Mouse (Mus musculus) urinary bladder, adult 2 months (tissue): ENCODE results near the gene Gm6793. TPM values are rescaled to one million over a fixed set of nuclear protein-coding genes. Genes with fewer than 3 reads are reported as not detected.

ENCODE experiments used
- DNase-seq: peaks from one replicate; pipeline ENCODE4 v3.0.0; 2022; ENCODE audit warnings: low spot score
- polyA plus RNA-seq: library from polyadenylated mRNA; depleted of rRNA; stranded (reverse); fragments of >200 nt; gene quantifications from 2 replicates; pipeline ENCODE4 v1.2.3, GENCODE M21; 2012; rRNA removed

Gm6793 gene
- polyA plus RNA-seq = 0.19 TPM in 1 of 2 replicates, not detected in the other

DNA sequence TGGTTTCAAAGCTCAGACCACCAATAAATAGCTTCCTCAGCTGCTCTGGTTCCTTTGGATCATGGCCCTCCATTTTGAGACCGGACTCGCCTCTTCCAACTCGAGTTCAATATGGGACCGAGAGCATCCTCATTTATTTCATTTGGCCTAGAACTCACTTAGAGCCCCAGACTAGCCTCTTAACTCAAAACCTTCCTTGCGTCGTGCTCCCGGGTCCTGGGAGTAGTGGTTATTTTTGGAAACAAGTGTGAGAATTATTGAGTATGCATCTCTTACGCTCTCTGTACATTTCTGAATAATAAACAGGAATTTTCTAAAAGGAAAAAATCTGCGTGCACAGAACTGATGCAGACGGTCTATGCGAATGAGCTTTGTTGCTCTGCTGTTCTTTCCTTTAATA, at the start of gene Gm6793:
Gene Gm6793 (minus strand): TSS at position 101 of the 400 bp plus-strand sequence.
- DNase-seq = no peak

- DNase-seq = no peak
Measured at GRCm38 (mm10) chr8:112061372-112061771, 46.5 kb upstream of the Gm6793 start.

GRCm38 (mm10) chr8:112054456-112054855, 39.6 kb upstream of the Gm6793 start:
- no peak for DNase-seq

- DNase-seq = no peak
Measured at GRCm38 (mm10) chr8:112051537-112051936, 36.7 kb upstream of the Gm6793 start.

DNA sequence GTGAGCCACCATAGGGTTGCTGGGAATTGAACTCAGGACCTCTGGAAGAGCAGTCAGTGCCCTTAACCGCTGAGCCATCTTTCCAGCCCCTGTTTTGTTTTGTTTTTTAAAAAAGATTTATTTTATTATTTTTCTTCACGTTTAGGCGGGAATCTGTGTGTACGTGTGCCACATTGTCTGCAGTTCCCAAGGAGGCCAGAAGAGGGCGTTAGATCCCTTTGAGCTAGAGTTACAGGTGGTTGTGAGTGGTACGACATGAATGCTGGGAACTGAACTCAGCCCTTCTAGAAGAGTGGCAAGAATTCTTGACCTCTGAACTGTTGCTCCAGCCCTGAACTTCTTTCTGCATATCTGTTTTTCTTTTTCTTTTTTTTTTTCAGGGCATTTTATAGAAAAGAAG, 35.1 kb upstream of the Gm6793 start:
- DNase-seq = no peak

DNA sequence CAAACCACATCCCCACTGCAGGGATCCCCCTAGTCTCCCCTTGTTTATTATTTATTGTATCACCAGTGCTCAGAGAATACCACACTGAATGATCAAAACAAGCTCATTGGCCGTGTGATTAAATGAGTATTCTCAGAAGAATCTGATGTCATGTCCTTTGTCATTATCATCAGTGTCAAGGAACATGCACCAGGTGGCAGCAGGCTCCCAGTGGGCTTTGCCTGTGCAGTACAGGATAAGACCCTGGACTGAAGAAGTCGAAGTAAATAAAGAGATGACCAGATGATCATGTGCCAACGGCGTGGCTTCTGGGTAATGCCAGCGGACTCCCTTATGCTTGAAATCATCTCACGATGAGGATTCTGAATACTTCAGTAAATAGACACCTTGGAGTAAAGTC, 33.5 kb upstream of the Gm6793 start:
- DNase-seq = no peak

DNA sequence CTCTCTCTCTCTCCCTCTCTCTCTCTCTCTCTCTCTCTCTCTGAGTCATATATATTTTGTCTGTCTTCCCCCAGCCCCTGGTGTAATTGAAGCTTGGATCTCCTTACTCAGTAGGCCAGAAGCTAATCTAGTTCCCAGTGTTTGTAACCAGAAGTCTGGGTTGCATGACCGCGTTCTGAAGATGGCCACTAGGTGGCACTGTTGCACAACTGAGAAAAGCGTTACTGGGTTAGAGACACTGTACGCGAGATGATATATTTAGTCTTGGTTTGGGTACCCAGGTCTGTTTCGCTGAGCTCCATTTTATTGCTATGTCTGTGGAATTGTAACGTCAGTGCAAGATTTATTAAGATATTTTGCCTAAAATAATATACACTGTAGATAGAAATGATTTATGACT, 31.1 kb upstream of the Gm6793 start:
- peak; percentile 46 for DNase-seq

GRCm38 (mm10) chr8:112045182-112045581, 30.3 kb upstream of the Gm6793 start:
- DNase-seq = no peak

DNA sequence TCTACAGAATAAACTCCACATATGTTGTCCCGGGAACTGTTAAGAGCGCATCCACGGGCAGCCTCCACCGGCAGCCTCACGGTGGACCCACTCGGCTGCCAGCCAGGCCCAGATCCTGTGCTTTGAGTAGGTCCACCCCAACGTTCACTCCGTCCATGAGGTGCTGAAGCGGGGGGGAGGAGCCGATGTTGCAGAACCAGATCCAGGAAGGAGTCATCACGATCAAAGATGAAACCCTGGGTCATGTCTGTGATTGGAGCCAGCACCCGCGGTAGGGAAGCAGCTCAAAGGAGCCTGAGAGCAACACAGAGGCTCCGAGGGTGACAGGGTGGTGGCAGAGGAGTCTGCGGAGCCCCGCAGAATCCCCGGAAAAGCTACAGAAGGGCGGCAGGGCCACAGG, 22.7 kb upstream of the Gm6793 start:
- DNase-seq = no peak

- no peak for DNase-seq
Measured at GRCm38 (mm10) chr8:112034603-112035002, 19.8 kb upstream of the Gm6793 start.

DNA sequence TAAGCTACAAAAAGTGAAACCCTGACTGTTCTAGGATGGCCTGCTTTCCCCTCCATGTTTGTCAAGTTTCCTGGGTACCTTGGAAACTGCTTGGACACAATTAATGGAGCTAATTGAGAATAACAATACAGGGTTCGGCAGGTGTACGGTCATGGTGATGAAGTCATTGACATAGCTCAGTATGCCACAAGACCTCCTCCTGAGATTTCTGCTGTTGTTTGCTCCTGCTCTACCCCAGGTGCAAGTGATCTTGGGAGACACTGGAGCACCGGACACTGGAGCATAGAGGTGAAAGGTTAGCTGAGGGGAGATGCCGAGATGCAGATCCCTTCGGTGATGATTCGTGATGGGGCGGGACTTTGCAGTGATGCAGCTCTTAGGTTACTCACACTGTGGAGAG, 18.2 kb upstream of the Gm6793 start:
- no peak for DNase-seq

DNA sequence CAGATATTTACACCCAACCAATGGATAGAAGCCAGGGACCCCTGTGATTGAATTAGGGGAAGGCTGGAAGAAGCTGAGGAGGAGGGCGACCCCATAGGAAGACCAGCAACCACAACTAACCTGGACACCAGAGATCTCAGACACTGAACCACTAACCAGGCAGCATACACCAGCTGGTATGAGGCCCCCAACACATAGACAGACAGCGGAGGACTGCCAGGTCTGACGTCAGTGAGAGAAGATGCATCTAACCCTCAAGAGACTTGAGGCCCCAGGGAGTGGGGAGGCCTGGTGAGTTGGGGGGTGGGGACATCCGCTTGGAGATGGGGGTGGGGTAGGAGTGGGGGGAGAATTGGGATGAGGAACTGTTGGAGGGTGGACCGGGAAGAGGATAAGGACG, 15.8 kb upstream of the Gm6793 start:
- no peak for DNase-seq

GRCm38 (mm10) chr8:112029455-112029854, 14.6 kb upstream of the Gm6793 start:
- no peak for DNase-seq

GRCm38 (mm10) chr8:112011816-112012242, 3.0 kb downstream of the Gm6793 start:
- DNase-seq = peak; percentile 44

DNA sequence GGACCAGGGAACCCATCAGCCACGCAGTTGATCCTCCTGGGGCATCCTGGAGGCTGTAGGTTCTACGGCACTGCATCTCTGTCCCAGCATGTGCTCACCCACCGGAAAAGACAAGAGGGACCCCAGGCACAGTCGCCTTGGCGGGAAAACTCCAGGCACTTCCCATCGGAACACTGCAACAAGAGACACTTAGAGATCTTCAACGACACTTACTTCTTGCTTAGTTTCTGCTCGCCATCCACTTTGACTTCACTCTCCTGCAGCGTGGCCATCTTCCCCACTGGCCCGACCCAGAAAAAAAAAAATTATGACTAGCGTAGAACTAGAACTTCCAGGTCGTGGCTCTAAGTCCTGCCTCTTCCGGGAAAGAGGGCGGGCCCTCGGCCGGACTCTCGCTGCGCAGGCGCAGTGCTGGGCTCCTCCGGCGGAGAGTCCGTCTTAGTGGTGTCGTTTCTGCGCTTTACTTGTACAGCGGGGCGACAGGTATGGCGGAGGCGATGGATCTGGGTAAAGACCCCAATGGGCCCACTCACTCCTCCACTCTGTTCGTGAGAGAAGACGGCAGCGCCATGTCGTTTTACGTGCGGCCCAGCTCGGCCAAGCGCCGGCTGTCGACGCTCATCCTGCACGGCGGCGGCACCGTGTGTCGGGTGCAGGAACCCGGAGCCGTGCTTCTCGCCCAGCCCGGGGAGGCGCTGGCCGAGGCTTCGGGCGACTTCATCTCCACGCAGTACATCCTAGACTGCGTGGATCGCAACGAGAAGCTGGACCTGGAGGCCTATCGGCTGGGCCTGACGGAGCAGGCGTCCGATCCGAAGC, 3.6 kb downstream of the Gm6793 start, which contains the start of the genes Kars and Terf2ip:
Gene Kars (minus strand): TSS at position 327 of the 819 bp plus-strand sequence.
Gene Terf2ip (plus strand): TSS at position 402 of the 819 bp plus-strand sequence.
- DNase-seq = peak; percentile 81

DNA sequence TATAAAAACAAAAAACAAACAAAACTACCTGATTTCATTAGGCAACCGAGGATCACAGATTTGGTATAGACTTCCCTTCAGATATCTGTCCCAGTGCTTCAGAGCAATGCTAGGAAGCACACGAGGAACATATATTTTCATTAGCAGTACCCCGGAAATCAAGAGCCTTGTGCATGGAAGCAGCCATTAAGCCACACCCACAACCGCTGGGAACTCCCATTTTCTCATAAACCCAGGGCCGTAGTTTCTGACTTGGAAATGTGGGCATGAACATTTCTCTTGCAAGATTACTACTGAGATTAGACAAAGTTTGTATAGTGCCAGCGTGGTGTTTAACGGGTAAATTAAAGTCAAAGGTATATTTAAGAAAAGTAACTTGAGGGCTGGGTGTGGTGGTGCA, 5.3 kb downstream of the Gm6793 start:
- DNase-seq = no peak

DNA sequence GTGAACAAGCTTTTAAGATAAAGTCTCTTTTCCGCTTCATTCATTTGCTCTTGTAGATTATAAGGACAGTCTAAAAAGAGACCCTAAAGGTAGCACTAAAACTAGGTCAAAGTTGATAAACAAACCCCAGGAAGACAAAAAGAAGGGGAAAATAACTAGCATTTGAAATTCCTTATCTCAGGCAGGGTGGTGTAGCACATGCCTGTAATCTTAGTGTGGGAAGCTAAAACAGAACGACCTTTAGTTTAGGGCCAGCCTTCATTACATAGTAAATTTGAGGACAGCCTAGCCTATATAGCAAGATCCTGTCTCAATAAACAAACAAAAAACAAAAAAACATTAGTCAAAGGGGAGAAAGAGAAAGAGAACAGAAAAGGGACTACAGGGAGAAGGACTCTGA, 7.2 kb downstream of the Gm6793 start:
- DNase-seq = no peak

DNA sequence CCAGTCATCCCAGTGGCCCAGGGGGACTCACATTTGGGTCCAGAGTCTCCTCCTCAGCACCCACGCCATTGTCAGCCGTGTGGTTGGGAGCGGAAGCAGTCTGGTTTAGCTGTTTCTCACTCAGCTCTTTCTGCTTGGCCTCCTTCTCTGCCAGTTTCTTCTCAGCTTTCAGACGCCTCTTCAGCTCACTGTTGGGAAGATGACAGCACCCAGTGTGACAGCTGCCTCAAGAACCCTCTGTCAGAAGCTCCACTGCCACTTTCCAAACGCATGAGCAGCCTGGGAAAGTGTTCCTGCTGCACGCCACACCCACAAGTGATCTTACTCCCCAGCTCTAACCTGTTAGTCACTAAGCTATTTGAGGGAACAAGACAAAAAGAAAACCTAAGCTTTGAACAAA, 9.2 kb downstream of the Gm6793 start:
- no peak for DNase-seq

DNA sequence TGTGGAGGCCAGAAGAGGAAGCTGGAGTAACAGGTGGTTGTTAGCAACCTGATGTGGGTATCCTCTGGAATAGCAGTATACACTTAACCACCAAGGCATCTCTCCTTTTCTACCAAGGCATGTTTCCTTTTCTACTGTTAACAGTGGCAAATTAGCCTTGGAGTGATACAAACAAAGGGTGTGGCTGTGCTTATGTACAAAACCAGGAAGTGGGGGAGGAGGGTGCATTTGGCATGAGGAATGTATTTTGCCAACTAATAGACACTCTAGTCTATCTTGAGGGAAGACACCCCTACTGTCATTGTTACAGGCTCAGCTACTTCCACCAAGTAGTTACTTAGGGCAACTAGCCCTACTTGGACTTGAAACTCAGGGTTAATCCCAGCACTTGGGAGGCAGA, 10.1 kb downstream of the Gm6793 start:
- no peak for DNase-seq

DNA sequence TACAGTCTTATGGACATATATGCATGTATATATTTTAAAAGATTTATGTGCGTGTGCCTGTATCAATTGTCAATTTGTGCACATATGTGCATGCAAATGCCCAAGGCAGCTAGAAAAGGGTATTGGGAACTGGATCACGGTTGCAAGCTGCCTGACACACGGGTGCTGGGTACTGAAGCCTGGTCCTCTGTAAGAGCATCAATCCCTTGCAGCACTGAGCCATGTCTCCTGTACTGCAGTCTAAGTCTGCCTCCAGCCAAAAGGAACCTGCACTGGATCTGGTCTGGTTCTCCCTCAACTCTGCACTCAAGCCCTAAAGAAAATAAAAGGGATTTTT, 22.2 kb downstream of the Gm6793 start:
- DNase-seq = no peak

DNA sequence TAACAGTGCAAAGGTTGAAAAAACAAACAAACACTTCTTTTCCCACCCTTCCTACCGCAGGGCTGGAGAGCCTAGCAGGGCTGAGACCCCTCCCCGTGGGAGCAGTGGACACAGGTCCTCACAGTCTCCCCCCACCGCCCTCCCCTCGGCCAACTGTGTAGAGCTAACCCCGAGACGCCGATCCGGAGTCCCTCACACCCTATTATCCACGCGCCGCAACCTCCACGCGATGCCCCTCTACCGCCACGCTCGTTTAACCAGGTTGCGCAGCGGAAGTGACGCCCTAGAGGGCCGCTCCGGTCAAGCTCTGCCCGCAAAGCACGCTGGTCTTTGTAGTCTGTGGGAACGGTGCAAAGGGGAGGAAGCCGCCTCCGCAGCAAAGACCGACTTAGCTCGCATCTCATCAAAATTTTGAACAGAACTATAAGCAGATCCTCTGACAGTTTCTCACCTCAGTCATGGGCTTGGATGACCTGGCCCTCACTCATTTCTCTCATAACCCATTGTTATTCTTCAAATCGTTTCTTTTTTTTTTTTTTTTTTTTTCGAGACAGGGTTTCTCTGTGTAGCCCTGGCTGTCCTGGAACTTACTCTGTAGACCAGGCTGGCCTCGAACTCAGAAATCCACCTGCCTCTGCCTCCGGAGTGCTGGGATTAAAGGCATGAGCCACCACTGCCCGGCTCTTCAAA, 22.7 kb downstream of the Gm6793 start, which contains the start of gene Adat1:
Gene Adat1 (minus strand): TSS at position 290 of the 690 bp plus-strand sequence.
- DNase-seq = peak; percentile 55

GRCm38 (mm10) chr8:111991278-111991677, 23.6 kb downstream of the Gm6793 start:
- DNase-seq = no peak

GRCm38 (mm10) chr8:111989911-111990310, 24.9 kb downstream of the Gm6793 start:
- peak; percentile 34 for DNase-seq
